Comparison of ENCODE assay signal across 12 mouse cellular contexts in the genomic region with DNA sequence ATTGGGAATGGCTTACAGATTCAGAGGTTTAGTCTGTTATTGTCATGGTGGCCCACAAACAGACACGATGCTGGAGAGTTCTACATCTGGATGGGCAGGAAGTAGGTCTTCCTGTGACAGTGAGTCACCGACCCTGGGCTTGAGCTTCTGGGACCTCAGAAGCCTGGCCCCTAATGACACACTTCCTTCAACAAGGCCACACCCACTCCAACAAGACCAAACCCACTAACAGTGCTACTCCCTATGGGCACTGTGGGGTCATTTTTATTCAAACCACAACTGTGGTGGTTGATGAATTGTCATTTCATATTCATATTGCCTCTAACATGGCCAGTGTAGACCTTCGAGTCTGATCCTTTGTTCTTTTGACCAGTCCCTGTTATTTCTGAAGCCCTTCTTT. TPM values are rescaled to one million over a fixed set of nuclear protein-coding genes. Genes with fewer than 3 reads are reported as not detected.
DNase-seq lines count a peak whose midpoint lies in the region; ATAC-seq lines count a peak whose summit lies in the region.
"Had no signal": no experiment of that assay in that cellular context is flagged by ENCODE, and none has a peak within 500 bp of the region (broad histone marks: within the 10 kb centered on the region; RNA-seq: fewer than 3 reads in every experiment).

No protein-coding gene starts in this region.

- peak; percentile 83 for DNase-seq in R1 (ENCODE audit: low read depth, low spot score)
- DNase-seq in liver, embryonic 11.5 days (ENCODE audit: low spot score), result no peak
- no peak for DNase-seq in cerebellum, adult 9-11 months
- DNase-seq in spleen, postnatal 4 days (ENCODE audit: low spot score in 2 of 2), result no peak
- no peak for DNase-seq in retina, postnatal 1 day
- DNase-seq: cerebellum, postnatal 10 days; thymus, adult 2 months had no signal

- no peaks in the 10 kb centered on the region for H3K9me3 ChIP-seq in hindbrain, embryonic 15.5 days
- no peaks in the 10 kb centered on the region for H3K9me3 ChIP-seq in hindbrain, embryonic 12.5 days (replicated peaks)
- no peaks in the 10 kb centered on the region for H3K9me3 ChIP-seq in liver, embryonic 11.5 days (ENCODE audit: control insufficient read depth, low read length)
- H3K9me3 ChIP-seq: megakaryocyte, embryonic 14.5 days had no signal

- H3K4me3 ChIP-seq in hindbrain, embryonic 15.5 days, result no peak overlapping the region
- H3K4me3 ChIP-seq in hindbrain, embryonic 12.5 days, result no peak overlapping the region
- H3K4me3 ChIP-seq in liver, embryonic 11.5 days (ENCODE audit: low read depth, low read length), result no peak overlapping the region
- H3K4me3 ChIP-seq: megakaryocyte, embryonic 14.5 days had no signal

- H3K27me3 ChIP-seq in hindbrain, embryonic 15.5 days, result no peaks in the 10 kb centered on the region
- H3K27me3 ChIP-seq in hindbrain, embryonic 12.5 days, result no peaks in the 10 kb centered on the region
- no peaks in the 10 kb centered on the region for H3K27me3 ChIP-seq in liver, embryonic 11.5 days (replicated peaks; ENCODE audit: control insufficient read depth, insufficient read depth, low read length)
- H3K27me3 ChIP-seq: megakaryocyte, embryonic 14.5 days had no signal

- no peak overlapping the region for H3K4me2 ChIP-seq in hindbrain, embryonic 15.5 days
- no peak overlapping the region for H3K4me2 ChIP-seq in hindbrain, embryonic 12.5 days (replicated peaks)
- H3K4me2 ChIP-seq in liver, embryonic 11.5 days, result no peak overlapping the region; the same call in 1 of the 2 replicates

- no peaks in the 10 kb centered on the region for H3K4me1 ChIP-seq in hindbrain, embryonic 15.5 days (replicated peaks)
- no peaks in the 10 kb centered on the region for H3K4me1 ChIP-seq in hindbrain, embryonic 12.5 days
- H3K4me1 ChIP-seq in liver, embryonic 11.5 days (replicated peaks; ENCODE audit: control insufficient read depth, insufficient read depth, low read length), result no peaks in the 10 kb centered on the region; the same call in 1 of the 2 replicates

- no peak overlapping the region for H3K27ac ChIP-seq in hindbrain, embryonic 15.5 days (replicated peaks)
- H3K27ac ChIP-seq in hindbrain, embryonic 12.5 days, result no peak overlapping the region
- no peak overlapping the region for H3K27ac ChIP-seq in liver, embryonic 11.5 days (ENCODE audit: low read depth, low read length)
- H3K27ac ChIP-seq: hindbrain, postnatal 0 days had no signal

- no peaks in the 10 kb centered on the region for H3K36me3 ChIP-seq in hindbrain, embryonic 15.5 days
- H3K36me3 ChIP-seq in hindbrain, embryonic 12.5 days, result no peaks in the 10 kb centered on the region
- no peaks in the 10 kb centered on the region for H3K36me3 ChIP-seq in liver, embryonic 11.5 days (ENCODE audit: control insufficient read depth, insufficient read depth, low read length)

- 0 out of 2 replicates have a peak, but pooled peaks have one; percentile 49 for ATAC-seq in hindbrain, embryonic 15.5 days (ENCODE audit: low FRiP score, low read depth)
- ATAC-seq in hindbrain, embryonic 12.5 days (ENCODE audit: low FRiP score), result no peak
- ATAC-seq in liver, embryonic 11.5 days (replicated peaks; ENCODE audit: low FRiP score), result 0 out of 2 replicates have a peak, but pooled peaks have one; percentile 37
- peak; percentile 47; the same call in 1 of the 2 replicates for ATAC-seq in neutrophil, adult 5-6 weeks (ENCODE audit: extremely low read depth, insufficient number of reproducible peaks, low FRiP score, poor library complexity, severe bottlenecking)
- ATAC-seq: hindbrain, postnatal 0 days had no signal

- no peak overlapping the region for H3K9ac ChIP-seq in hindbrain, embryonic 15.5 days
- H3K9ac ChIP-seq in hindbrain, embryonic 12.5 days, result no peak overlapping the region
- H3K9ac ChIP-seq in liver, embryonic 11.5 days (ENCODE audit: low read depth, low read length), result no peak overlapping the region

- WGBS in hindbrain, embryonic 15.5 days, result 90% methylated on average over 3 of the region's 3 CpGs
- 91% methylated on average over 3 of the region's 3 CpGs for WGBS in hindbrain, embryonic 12.5 days
- WGBS in liver, embryonic 11.5 days, result 42% methylated on average over 3 of the region's 3 CpGs

RNA-seq across cellular contexts. Expression of gene Slc25a3, which starts 14.5 kb away (rescaled TPM):
- 567 and 590 TPM in 2 replicates for polyA plus RNA-seq in hindbrain, embryonic 15.5 days (2015; fragmentation: Nextera tagmentation; extraction: Ambion mirVana)
- 386 and 390 TPM in 2 replicates for polyA plus RNA-seq in hindbrain, embryonic 12.5 days (2016; fragmentation: Nextera tagmentation; extraction: Ambion mirVana)
- 481 and 504 TPM in 2 replicates for polyA plus RNA-seq in liver, embryonic 11.5 days (2014; fragmentation: Nextera tagmentation; extraction: Ambion mirVana)
- total RNA-seq in neutrophil, adult 5-6 weeks (2017), result 245 and 253 TPM in 2 replicates

RNA-seq across cellular contexts. Expression of gene Tmpo, which starts 42.8 kb away (rescaled TPM):
- 96.7 and 108 TPM in 2 replicates for polyA plus RNA-seq in hindbrain, embryonic 15.5 days (2015; fragmentation: Nextera tagmentation; extraction: Ambion mirVana)
- 298 and 322 TPM in 2 replicates for polyA plus RNA-seq in hindbrain, embryonic 12.5 days (2016; fragmentation: Nextera tagmentation; extraction: Ambion mirVana)
- polyA plus RNA-seq in liver, embryonic 11.5 days (2014; fragmentation: Nextera tagmentation; extraction: Ambion mirVana), result 207 and 219 TPM in 2 replicates
- 305 and 326 TPM in 2 replicates for total RNA-seq in neutrophil, adult 5-6 weeks (2017)

RNA-seq across cellular contexts. Expression of gene Ikbip, which starts 55.6 kb away (rescaled TPM):
- 20.7 and 21.6 TPM in 2 replicates for polyA plus RNA-seq in hindbrain, embryonic 15.5 days (2015; fragmentation: Nextera tagmentation; extraction: Ambion mirVana)
- polyA plus RNA-seq in hindbrain, embryonic 12.5 days (2016; fragmentation: Nextera tagmentation; extraction: Ambion mirVana), result 26.8 and 37.6 TPM in 2 replicates
- polyA plus RNA-seq in liver, embryonic 11.5 days (2014; fragmentation: Nextera tagmentation; extraction: Ambion mirVana), result 21.4 and 23.5 TPM in 2 replicates
- total RNA-seq in neutrophil, adult 5-6 weeks (2017), result 7.8 and 7.9 TPM in 2 replicates

RNA-seq across cellular contexts. Expression of gene Apaf1, which starts 55.7 kb away (rescaled TPM):
- 16.2 and 19.7 TPM in 2 replicates for polyA plus RNA-seq in hindbrain, embryonic 15.5 days (2015; fragmentation: Nextera tagmentation; extraction: Ambion mirVana)
- 34.3 and 35.9 TPM in 2 replicates for polyA plus RNA-seq in hindbrain, embryonic 12.5 days (2016; fragmentation: Nextera tagmentation; extraction: Ambion mirVana)
- 15.9 and 20.0 TPM in 2 replicates for polyA plus RNA-seq in liver, embryonic 11.5 days (2014; fragmentation: Nextera tagmentation; extraction: Ambion mirVana)
- 36.1 and 41.4 TPM in 2 replicates for total RNA-seq in neutrophil, adult 5-6 weeks (2017)
